Mouse (Mus musculus): ENCODE results near the gene Tspan4. TPM values are rescaled to one million over a fixed set of nuclear protein-coding genes. Genes with fewer than 3 reads are reported as not detected.

The Tspan4 gene
- total RNA-seq, 1 experiment, result 75.9 TPM

DNA sequence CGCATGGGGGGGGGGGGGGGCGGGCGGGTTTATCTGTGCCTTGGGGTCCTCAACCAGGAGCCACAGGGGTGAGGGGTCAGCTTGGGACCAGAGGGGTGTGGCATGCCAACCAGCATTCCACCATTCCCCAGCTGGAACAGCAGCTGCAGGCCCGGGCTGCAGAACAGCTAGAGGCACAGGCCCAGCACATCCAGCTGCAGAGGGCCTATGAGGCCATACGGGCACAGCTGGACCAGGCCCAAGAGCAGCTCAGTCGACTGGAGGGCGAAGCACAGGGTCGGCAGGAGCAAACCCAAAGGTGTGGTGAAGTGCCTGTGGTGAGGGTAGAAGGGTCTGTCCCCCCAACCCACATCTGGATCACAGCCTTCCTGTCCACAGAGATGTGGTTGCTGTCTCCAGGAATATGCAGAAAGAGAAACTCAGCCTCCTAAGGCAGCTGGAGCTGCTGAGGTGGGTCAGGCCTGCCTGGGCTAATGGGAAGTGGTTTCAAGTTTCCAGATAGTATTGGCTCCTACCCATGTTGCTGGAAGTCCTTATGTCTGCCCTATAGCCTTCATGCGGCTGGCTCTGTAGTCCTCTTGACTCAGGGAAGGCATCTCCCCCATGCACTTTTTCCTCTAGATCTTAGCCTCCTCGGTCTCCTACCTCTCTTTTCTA, 9.5 kb upstream of the Tspan4 start:
- H3K27ac ChIP-seq (ENCODE audit: insufficient read depth, low read depth, low read length, poor library complexity, severe bottlenecking), result no peak overlapping the region
- TF ChIP-seq ZNF384 (IDR thresholded peaks at IDR 0.05; ENCODE audit: low read depth, low read length) (no peak), CHD2 (IDR thresholded peaks at IDR 0.05; ENCODE audit: low read depth, low read length) (no peak), MAFK (IDR thresholded peaks at IDR 0.05; ENCODE audit: insufficient read depth, low read depth, low read length) (no peak), ZC3H11A (IDR thresholded peaks at IDR 0.05; ENCODE audit: borderline replicate concordance, low read depth, low read length) (no peak), HCFC1 (IDR thresholded peaks at IDR 0.05; ENCODE audit: borderline replicate concordance, insufficient read depth, low read length) (no peak)
- no peak overlapping the region for H3K4me3 ChIP-seq (ENCODE audit: insufficient read depth in 1 of 2, low read depth in 1 of 2, low read length in 2 of 2, poor library complexity in 1 of 2, severe bottlenecking in 1 of 2)
- peaks cover 14% of the 10 kb centered on the region for H3K36me3 ChIP-seq (ENCODE audit: control insufficient read depth, insufficient read depth, low read length, poor library complexity, severe bottlenecking)
- peaks cover 4 to 49% of the 10 kb centered on the region in 2 experiments; a peak in 3 of 4 replicates for H3K4me1 ChIP-seq (ENCODE audit: control insufficient read depth in 2 of 2, insufficient read depth in 2 of 2, low read length in 2 of 2, poor library complexity in 1 of 2)
- no peak for DNase-seq (ENCODE audit: low read depth, low spot score)
- no peaks in the 10 kb centered on the region for H3K9me3 ChIP-seq (ENCODE audit: control insufficient read depth, insufficient read depth, low read depth, low read length)
- in situ Hi-C loops (cut with MboI; ENCODE audit: low sequenced_read_pairs in 2 of 2, unreplicated experiment in 2 of 2), result no loop called here
- no peak overlapping the region for H3K9ac ChIP-seq (ENCODE audit: insufficient read depth, low read depth, low read length, poor library complexity, severe bottlenecking)

DNA sequence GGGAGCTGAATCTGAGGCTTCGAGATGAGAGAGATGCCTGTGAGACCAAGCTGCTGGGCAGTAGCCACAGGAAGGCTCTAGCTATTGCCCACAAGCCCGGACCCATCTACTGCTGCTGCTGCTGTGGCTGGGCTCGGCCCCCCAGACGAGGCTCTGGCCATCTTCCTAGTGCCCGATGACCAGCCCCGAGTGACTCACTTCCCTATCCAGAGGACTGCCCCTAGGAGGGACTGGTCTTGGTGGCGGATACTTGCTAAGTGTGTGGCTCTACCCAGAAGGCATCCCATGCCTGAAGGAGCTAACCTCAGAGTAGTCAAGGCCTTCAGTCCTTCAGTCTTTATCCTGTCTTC, 9.0 kb upstream of the Tspan4 start:
- Histone ChIP-seq H3K4me3 (ENCODE audit: insufficient read depth in 1 of 2, low read depth in 1 of 2, low read length in 2 of 2, poor library complexity in 1 of 2, severe bottlenecking in 1 of 2) (no peak overlapping the region), H3K9ac (ENCODE audit: insufficient read depth, low read depth, low read length, poor library complexity, severe bottlenecking) (no peak overlapping the region; the same call in 1 of the 2 replicates), H3K4me1 (ENCODE audit: control insufficient read depth in 2 of 2, insufficient read depth in 2 of 2, low read length in 2 of 2, poor library complexity in 1 of 2) (peaks cover 4 to 46% of the 10 kb centered on the region in 2 experiments; a peak in 3 of 4 replicates)

DNA sequence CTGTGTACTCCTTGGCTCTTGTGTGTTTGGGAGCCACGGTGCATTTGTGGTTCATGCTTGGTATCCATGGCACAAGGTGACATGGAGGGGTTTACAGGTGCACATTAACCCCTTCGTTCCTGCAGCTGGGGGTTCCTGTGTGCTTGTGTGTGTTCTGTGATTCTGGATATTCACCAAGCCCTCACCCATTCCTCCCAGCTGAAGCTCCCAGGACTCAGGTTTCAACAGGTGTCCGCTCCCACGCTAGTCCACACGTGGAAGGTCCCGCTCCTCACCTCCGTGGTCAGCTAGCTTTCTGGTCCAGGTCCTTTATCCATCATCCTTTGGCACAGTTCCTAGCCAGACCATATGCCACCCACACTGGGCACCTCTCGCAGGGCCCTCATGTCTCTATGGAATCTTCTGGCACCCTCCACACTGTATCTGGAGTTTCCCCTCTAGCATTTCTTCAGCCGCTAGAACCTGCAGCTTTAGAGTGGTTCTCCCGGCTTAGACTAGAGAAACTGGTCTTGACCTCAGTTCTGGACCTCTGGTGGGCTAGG, 8.4 kb upstream of the Tspan4 start:
- no peak for TF ChIP-seq ZC3H11A (IDR thresholded peaks at IDR 0.05; ENCODE audit: borderline replicate concordance, low read depth, low read length)
- no peaks in the 10 kb centered on the region for H3K9me3 ChIP-seq (ENCODE audit: control insufficient read depth, insufficient read depth, low read depth, low read length)
- H3K36me3 ChIP-seq (ENCODE audit: control insufficient read depth, insufficient read depth, low read length, poor library complexity, severe bottlenecking), result peaks cover 21% of the 10 kb centered on the region
- peaks cover 4 to 45% of the 10 kb centered on the region in 2 experiments; a peak in 3 of 4 replicates for H3K4me1 ChIP-seq (ENCODE audit: control insufficient read depth in 2 of 2, insufficient read depth in 2 of 2, low read length in 2 of 2, poor library complexity in 1 of 2)
- in situ Hi-C loops (cut with MboI; ENCODE audit: low sequenced_read_pairs in 2 of 2, unreplicated experiment in 2 of 2), result no loop called here
- peak overlapping the region; percentile 10; the same call in 1 of the 2 replicates for H3K27ac ChIP-seq (ENCODE audit: insufficient read depth, low read depth, low read length, poor library complexity, severe bottlenecking)
- peak overlapping the region; percentile 75 to 89 for H3K4me3 ChIP-seq (ENCODE audit: insufficient read depth in 1 of 2, low read depth in 1 of 2, low read length in 2 of 2, poor library complexity in 1 of 2, severe bottlenecking in 1 of 2)
- peak overlapping the region; percentile 72; the same call in 1 of the 2 replicates for H3K9ac ChIP-seq (ENCODE audit: insufficient read depth, low read depth, low read length, poor library complexity, severe bottlenecking)
- DNase-seq (ENCODE audit: low read depth, low spot score), result no peak

More for the DNA sequence above, 9.0 kb upstream of the Tspan4 start:
- TF ChIP-seq CHD2 (IDR thresholded peaks at IDR 0.05; ENCODE audit: low read depth, low read length) (no peak), ZNF384 (IDR thresholded peaks at IDR 0.05; ENCODE audit: low read depth, low read length) (no peak), MAFK (IDR thresholded peaks at IDR 0.05; ENCODE audit: insufficient read depth, low read depth, low read length) (no peak), HCFC1 (IDR thresholded peaks at IDR 0.05; ENCODE audit: borderline replicate concordance, insufficient read depth, low read length) (no peak), ZC3H11A (IDR thresholded peaks at IDR 0.05; ENCODE audit: borderline replicate concordance, low read depth, low read length) (no peak)
- no peaks in the 10 kb centered on the region for H3K9me3 ChIP-seq (ENCODE audit: control insufficient read depth, insufficient read depth, low read depth, low read length)
- no peak overlapping the region for H3K27ac ChIP-seq (ENCODE audit: insufficient read depth, low read depth, low read length, poor library complexity, severe bottlenecking)
- peaks cover 16% of the 10 kb centered on the region for H3K36me3 ChIP-seq (ENCODE audit: control insufficient read depth, insufficient read depth, low read length, poor library complexity, severe bottlenecking)
- DNase-seq (ENCODE audit: low read depth, low spot score), result no peak
- in situ Hi-C loops (cut with MboI; ENCODE audit: low sequenced_read_pairs in 2 of 2, unreplicated experiment in 2 of 2), result no loop called here

DNA sequence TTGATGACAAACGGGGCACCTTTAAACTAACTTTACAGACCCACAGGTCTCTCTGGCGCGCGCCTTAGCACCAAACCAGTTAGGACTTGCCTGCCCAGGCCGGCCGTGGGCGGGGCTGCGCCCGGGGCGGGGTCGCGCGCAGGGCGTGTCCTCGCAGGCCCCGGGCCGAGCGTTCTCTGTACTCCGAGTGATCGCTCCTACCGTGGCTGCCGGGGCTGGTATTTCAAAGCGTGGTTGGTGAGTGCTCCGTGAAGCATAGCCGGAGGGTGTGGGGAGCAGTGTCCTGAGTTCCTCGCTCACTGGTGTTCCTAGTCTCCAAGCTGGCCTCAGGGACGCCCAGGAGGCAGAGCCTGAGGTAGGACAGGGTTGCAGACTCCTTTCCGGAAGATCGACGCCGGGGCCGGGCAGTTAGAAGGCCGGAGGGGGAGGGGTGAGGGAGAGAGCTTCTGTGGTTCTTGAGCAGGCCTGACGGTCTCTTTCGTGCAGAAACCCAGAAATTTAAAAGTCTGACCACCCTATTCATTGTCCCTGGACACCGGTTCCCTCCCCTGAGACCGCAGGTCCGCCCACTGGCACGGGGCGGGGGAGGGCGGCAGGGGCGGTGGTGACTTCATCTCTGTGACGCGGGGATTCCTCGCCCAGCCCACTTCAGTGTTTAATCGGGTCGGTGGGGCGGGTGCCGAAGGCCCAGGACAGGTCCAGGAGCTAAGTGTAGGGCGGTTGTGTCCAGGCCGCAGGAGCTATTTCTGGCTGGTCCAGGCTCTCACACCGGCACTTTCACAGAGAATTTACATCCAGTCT, 7.6 kb upstream of the Tspan4 start, which contains the start of gene Cd151:
Cd151 (plus strand) TSS at position 163 of the 801 bp plus-strand sequence.
- peak within 1 kb of the TSS; percentile 75 to 89 for H3K4me3 ChIP-seq (ENCODE audit: insufficient read depth in 1 of 2, low read depth in 1 of 2, low read length in 2 of 2, poor library complexity in 1 of 2, severe bottlenecking in 1 of 2)
- in situ Hi-C loops (cut with MboI; ENCODE audit: low sequenced_read_pairs in 2 of 2, unreplicated experiment in 2 of 2), result no loop called here
- peaks cover 3 to 40% of the 10 kb centered on the region in 2 experiments; a peak in 3 of 4 replicates for H3K4me1 ChIP-seq (ENCODE audit: control insufficient read depth in 2 of 2, insufficient read depth in 2 of 2, low read length in 2 of 2, poor library complexity in 1 of 2)
- peak within 1 kb of the TSS; percentile 14; the same call in 1 of the 2 replicates for H3K27ac ChIP-seq (ENCODE audit: insufficient read depth, low read depth, low read length, poor library complexity, severe bottlenecking)
- H3K9me3 ChIP-seq (ENCODE audit: control insufficient read depth, insufficient read depth, low read depth, low read length), result no peaks in the 10 kb centered on the region
- TF ChIP-seq CHD2 (IDR thresholded peaks at IDR 0.05; ENCODE audit: low read depth, low read length), result no peak
- no peak for TF ChIP-seq MAFK (IDR thresholded peaks at IDR 0.05; ENCODE audit: insufficient read depth, low read depth, low read length)
- TF ChIP-seq ZC3H11A (IDR thresholded peaks at IDR 0.05; ENCODE audit: borderline replicate concordance, low read depth, low read length), result no peak
- TF ChIP-seq ZNF384 (IDR thresholded peaks at IDR 0.05; ENCODE audit: low read depth, low read length), result no peak
- no peak for TF ChIP-seq HCFC1 (IDR thresholded peaks at IDR 0.05; ENCODE audit: borderline replicate concordance, insufficient read depth, low read length)
- peak within 1 kb of the TSS; percentile 79 for H3K9ac ChIP-seq (ENCODE audit: insufficient read depth, low read depth, low read length, poor library complexity, severe bottlenecking)
- H3K36me3 ChIP-seq (ENCODE audit: control insufficient read depth, insufficient read depth, low read length, poor library complexity, severe bottlenecking), result peaks cover 25% of the 10 kb centered on the region
- no peak for DNase-seq (ENCODE audit: low read depth, low spot score)
